Mouse (Mus musculus) lung, embryonic 14.5 days (tissue): ENCODE data around the gene Zfand3. TPM values are rescaled to one million over a fixed set of nuclear protein-coding genes. Genes with fewer than 3 reads are reported as not detected.

Experiments
- ATAC-seq: fragments of 200-750 bp; cut with Nextera tagmentation; 2 replicates; pipeline ENCODE4 v1.8.0; 2017; ENCODE audit warnings: mild to moderate bottlenecking, moderate TSS enrichment, moderate library complexity; ENCODE audit not compliant: insufficient read depth
- DNase-seq: peaks from one replicate; pipeline ENCODE4 v3.0.0-alpha.2; 2015
- H3K27ac ChIP-seq: fragments of 300-500 bp; sonication (generic); 2 replicates; pipeline ENCODE4 v1.5.1; 2014; ENCODE audit warnings: low read depth, mild to moderate bottlenecking, moderate library complexity
- H3K27me3 ChIP-seq: fragments of 300-500 bp; sonication (generic); 2 replicates; pipeline ENCODE4 v1.6.1; 2014; ENCODE audit warnings: low read length, control low read depth; ENCODE audit not compliant: insufficient read depth
- H3K36me3 ChIP-seq: fragments of 300-500 bp; sonication (generic); 2 replicates; pipeline ENCODE4 v1.6.1; 2014; ENCODE audit warnings: control low read depth; ENCODE audit not compliant: insufficient read depth
- H3K4me1 ChIP-seq: fragments of 300-500 bp; sonication (generic); 2 replicates; pipeline ENCODE4 v1.6.1; 2014; ENCODE audit warnings: antibody characterized with exemption, control low read depth; ENCODE audit not compliant: insufficient read depth
- H3K4me2 ChIP-seq: fragments of 300-500 bp; sonication (generic); 2 replicates; pipeline ENCODE4 v1.6.1; 2014; ENCODE audit warnings: mild to moderate bottlenecking
- H3K4me3 ChIP-seq: fragments of 300-500 bp; sonication (generic); 2 replicates; pipeline ENCODE4 v1.5.1; 2014; ENCODE audit warnings: low read depth, low read length
- H3K9ac ChIP-seq: fragments of 300-500 bp; sonication (generic); 2 replicates; pipeline ENCODE4 v1.6.1; 2014
- H3K9me3 ChIP-seq: fragments of 300-500 bp; sonication (generic); 2 replicates; pipeline ENCODE4 v1.6.1; 2016; ENCODE audit warnings: low read depth, low read length, control low read depth
- CTCF ChIP-seq: IDR thresholded peaks from 2 replicates; pipeline ENCODE4 v1.5.1; 2016; ENCODE audit warnings: antibody characterized with exemption, low read depth
- WGBS: fragments of 180-500 bp; shearing (Covaris S2); extraction: QIAGEN DNeasy Blood & Tissue Kit; methylation state at CpG from one replicate; pipeline ENCODE4 v1.1.7; 2014; 5-methylcytosine and 5-hydroxymethylcytosine counted together
- polyA plus RNA-seq: library from polyadenylated mRNA; unstranded; fragments of >200 nt; fragmentation: Nextera tagmentation; extraction: Ambion mirVana; gene quantifications from 2 replicates; pipeline ENCODE4 v1.2.1, GENCODE M21; 2014

Gene Zfand3
- polyA plus RNA-seq, 1 experiment from 2014 or later = 47.5 TPM

DNA sequence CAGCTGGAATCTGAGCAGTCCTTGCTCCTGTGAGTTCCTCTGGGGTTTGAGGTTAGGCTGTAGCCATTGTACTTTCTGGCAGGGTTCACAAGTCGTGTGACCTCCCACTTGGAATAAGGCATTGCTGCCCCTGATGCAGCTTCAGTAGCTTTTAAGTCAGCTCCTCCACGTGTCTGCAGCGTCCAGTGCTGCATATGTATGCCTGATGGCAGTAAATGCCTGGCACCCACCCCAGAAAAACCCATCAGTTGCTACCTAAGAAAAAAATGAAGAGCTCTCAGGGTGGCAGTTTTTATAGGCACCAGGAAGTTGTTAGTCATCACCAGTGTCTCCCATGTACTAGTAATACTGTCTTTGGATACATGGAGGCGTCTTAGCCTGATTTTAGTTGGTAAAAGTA, 79.5 kb downstream of the Zfand3 start:
- TF ChIP-seq CTCF = no peak

DNA sequence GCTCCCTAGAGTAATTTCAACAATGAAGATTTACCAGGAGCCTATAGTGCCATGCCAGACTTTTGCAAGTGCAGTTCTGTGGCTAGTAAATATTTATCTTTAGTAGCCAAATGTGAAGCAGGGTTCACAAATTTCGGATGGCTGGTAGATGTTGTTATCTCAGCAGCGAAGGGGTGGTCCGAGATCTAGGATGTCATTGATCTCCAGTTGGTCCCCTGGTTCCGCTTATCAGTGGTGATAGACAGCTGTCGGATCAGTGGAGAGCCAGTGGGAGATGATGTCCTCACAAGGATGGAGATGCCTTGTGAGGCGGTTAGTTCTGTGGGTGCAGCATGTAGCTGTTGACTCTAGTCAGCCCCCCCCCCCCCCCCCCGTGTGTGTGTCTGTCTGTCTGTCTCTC, 82.2 kb downstream of the Zfand3 start:
- no peak overlapping the region for H3K4me2 ChIP-seq
- WGBS = 74% methylated on average over 7 of the region's 7 CpGs
- H3K4me3 ChIP-seq = no peak overlapping the region
- DNase-seq (no peak), ATAC-seq (no peak)
- H3K4me1 ChIP-seq = no peaks in the 10 kb centered on the region; the same call in 1 of the 2 replicates
- peaks cover 8% of the 10 kb centered on the region; the same call in 1 of the 2 replicates for H3K36me3 ChIP-seq
- H3K9me3 ChIP-seq = no peaks in the 10 kb centered on the region
- no peak overlapping the region for H3K9ac ChIP-seq
- H3K27ac ChIP-seq = no peak overlapping the region
- no peak for TF ChIP-seq CTCF
- no peaks in the 10 kb centered on the region for H3K27me3 ChIP-seq

More for the DNA sequence above, 79.5 kb downstream of the Zfand3 start:
- H3K36me3 ChIP-seq = peaks cover 3% of the 10 kb centered on the region; the same call in 1 of the 2 replicates
- no peak overlapping the region for H3K4me3 ChIP-seq
- H3K4me1 ChIP-seq = no peaks in the 10 kb centered on the region; the same call in 1 of the 2 replicates
- no peak overlapping the region for H3K4me2 ChIP-seq
- DNase-seq (no peak), ATAC-seq (no peak)
- no peaks in the 10 kb centered on the region for H3K27me3 ChIP-seq
- no peak overlapping the region for H3K9ac ChIP-seq
- WGBS = 61% methylated on average over 4 of the region's 4 CpGs
- no peaks in the 10 kb centered on the region for H3K9me3 ChIP-seq
- no peak overlapping the region; the same call in 1 of the 2 replicates for H3K27ac ChIP-seq

DNA sequence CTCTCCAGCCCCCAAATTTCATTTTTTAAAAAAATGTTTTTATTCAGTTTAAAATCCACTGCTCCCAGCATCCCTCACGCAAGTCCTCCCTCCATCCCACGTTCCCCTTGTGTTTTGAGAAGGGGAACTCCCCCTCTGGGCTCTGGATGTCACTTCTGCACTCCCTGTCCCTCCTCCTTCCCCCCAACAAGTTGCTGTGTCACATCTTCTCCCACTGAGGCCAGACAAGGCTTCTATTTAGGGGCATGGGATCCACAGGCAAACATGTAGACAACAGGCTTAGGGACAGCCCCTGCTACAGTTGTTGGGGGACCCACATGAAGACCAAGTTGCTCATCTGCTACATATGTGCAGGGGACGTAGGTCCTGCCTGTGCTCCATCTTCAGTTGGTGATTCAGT, 83.9 kb downstream of the Zfand3 start:
- H3K4me1 ChIP-seq = no peaks in the 10 kb centered on the region; the same call in 1 of the 2 replicates
- no peak overlapping the region for H3K4me2 ChIP-seq
- ATAC-seq (no peak), DNase-seq (no peak)
- H3K4me3 ChIP-seq = no peak overlapping the region
- no peak for TF ChIP-seq CTCF
- no peaks in the 10 kb centered on the region for H3K9me3 ChIP-seq
- H3K27ac ChIP-seq = no peak overlapping the region
- H3K9ac ChIP-seq = no peak overlapping the region
- WGBS = 88% methylated on average over 3 of the region's 3 CpGs
- no peaks in the 10 kb centered on the region for H3K27me3 ChIP-seq
- 0 out of 2 replicates have a peak, but pooled peaks cover 4% of the 10 kb centered on the region for H3K36me3 ChIP-seq

DNA sequence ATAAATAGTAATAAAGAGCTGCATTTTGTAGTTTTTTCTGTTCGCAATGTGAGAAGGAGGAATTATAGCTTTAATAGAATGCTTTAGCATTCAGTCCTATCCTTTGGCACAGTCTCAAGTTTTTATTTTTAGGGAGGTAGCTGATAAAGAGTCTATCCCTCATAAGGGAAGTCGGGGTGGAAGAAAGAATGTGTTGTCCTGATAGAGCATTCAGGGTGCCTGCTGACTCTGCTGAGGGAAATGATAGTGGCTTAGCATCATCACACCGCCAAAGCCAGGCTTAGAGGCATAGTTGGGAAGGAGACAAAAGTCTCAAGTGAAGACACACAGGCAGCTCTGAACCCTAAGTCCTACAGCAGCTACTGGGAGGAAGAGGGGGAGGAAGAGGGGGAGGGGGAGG, 85.9 kb downstream of the Zfand3 start:
- Histone ChIP-seq H3K4me1 (no peaks in the 10 kb centered on the region), H3K27me3 (no peaks in the 10 kb centered on the region), H3K36me3 (0 out of 2 replicates have a peak, but pooled peaks cover 4% of the 10 kb centered on the region), H3K4me3 (no peak overlapping the region), H3K4me2 (no peak overlapping the region), H3K27ac (no peak overlapping the region), H3K9ac (no peak overlapping the region), H3K9me3 (no peaks in the 10 kb centered on the region)
- peak; percentile 34 for DNase-seq
- no peak for ATAC-seq
- WGBS = 60% methylated on average over 3 of the region's 3 CpGs
- TF ChIP-seq CTCF = no peak

DNA sequence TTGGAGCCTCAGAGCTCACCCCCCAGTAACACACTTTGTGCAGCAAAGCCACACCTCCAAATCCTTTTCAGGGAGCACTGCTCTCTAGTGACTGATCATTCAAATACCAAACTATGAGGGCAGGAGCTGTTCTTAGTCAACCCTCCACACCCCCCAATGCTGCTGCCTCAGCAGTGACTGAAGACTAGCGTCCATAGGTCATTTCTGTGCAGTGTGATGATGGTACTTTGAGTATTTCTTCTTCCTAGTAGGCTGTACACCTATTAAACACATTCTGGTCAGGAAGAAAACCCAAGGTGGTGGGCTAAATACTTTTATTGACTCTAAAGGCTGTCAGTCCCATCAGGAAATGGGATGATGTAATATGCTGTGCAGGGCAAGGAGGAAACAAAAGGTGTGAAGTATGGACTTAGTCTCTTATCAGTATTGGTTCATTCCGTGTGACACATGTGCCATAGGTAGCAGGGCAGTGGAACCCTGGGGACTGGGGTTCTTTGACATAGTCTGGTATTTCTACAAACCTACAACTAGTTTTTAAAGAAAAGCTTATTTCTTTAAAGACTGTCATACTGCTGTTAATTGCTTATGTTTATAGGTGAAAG, 88.7 kb downstream of the Zfand3 start:
- Histone ChIP-seq H3K9me3 (no peaks in the 10 kb centered on the region), H3K27ac (no peak overlapping the region), H3K4me2 (no peak overlapping the region), H3K9ac (no peak overlapping the region), H3K4me3 (no peak overlapping the region), H3K27me3 (no peaks in the 10 kb centered on the region), H3K4me1 (no peaks in the 10 kb centered on the region), H3K36me3 (0 out of 2 replicates have a peak, but pooled peaks cover 4% of the 10 kb centered on the region)
- 81% methylated on average over 2 of the region's 2 CpGs for WGBS
- ATAC-seq (no peak), DNase-seq (no peak)
- no peak for TF ChIP-seq CTCF

DNA sequence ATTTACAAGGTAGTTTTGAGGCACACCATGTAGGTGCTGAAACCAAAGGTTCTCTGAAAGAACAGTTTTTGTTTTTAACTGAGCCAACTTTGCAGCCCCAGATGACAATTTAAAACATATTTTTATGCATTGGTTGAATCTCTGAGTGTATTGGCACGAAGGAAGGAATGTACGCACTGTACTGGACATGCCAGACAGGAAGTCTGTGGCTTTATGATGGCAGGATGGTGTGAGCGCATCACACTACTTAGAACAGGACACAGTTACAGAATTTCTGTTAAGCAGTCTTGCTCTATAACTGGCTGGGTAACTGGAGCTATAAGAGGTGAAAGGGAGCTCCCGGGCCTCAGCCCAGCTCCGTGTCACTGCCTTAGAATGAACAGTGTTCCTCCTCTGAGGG, 92.6 kb downstream of the Zfand3 start:
- Histone ChIP-seq H3K27ac (no peak overlapping the region; the same call in 1 of the 2 replicates), H3K4me1 (no peaks in the 10 kb centered on the region), H3K27me3 (no peaks in the 10 kb centered on the region), H3K9ac (no peak overlapping the region), H3K4me2 (no peak overlapping the region), H3K36me3 (no peaks in the 10 kb centered on the region), H3K4me3 (no peak overlapping the region), H3K9me3 (no peaks in the 10 kb centered on the region)
- ATAC-seq = no peak
- no peak for TF ChIP-seq CTCF
- DNase-seq = no peak
- 76% methylated on average over 5 of the region's 5 CpGs for whole genome bisulfite sequencing

DNA sequence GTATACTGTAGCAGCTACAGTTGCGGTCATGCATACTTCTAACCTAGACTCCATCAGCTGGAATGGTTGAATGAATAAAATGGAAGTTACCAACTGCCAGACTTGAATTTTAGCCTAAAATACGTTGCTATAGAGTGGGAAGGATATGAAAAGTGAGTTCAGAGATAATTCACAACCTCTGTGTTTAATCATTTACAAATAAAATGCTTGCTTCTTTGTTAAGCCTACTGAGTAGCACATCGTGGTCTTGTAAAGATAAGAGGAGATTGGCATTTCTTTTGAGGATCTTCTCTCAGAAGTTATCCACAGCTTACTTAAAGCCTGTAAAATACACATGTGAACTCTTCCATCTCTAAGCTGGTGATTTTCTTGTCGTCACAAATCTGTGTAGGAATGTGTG, 93.1 kb downstream of the Zfand3 start:
- Histone ChIP-seq H3K4me1 (no peaks in the 10 kb centered on the region), H3K9ac (no peak overlapping the region), H3K27me3 (no peaks in the 10 kb centered on the region), H3K9me3 (no peaks in the 10 kb centered on the region), H3K27ac (no peak overlapping the region; the same call in 1 of the 2 replicates), H3K36me3 (no peaks in the 10 kb centered on the region), H3K4me3 (no peak overlapping the region), H3K4me2 (no peak overlapping the region)
- TF ChIP-seq CTCF = no peak
- 56% methylated on average over 4 of the region's 4 CpGs for WGBS
- ATAC-seq (no peak), DNase-seq (no peak)

DNA sequence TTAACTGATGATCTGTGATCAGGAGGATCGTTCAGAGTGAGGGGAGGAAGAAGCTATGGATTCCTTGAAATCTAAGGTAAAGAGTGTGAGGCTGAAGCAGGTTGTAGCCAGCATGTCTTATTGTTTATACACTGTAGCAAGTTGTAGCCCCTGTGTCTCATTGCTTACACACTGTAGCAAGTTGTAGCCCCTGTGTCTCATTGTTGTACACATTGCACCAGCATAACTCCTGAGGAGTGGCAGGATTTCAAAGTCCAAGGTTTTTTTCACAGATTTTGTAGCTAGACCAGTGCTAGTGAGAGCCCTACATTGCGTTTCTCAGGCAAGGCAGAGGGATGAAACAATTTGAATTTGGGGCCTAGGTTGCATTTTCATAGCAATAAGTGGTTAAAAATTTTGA, 95.1 kb downstream of the Zfand3 start:
- no peak overlapping the region for H3K9ac ChIP-seq
- DNase-seq (no peak), ATAC-seq (no peak)
- TF ChIP-seq CTCF = no peak
- 53% methylated on average over 2 of the region's 2 CpGs for WGBS
- no peak overlapping the region for H3K4me3 ChIP-seq
- no peak overlapping the region for H3K27ac ChIP-seq
- no peaks in the 10 kb centered on the region for H3K27me3 ChIP-seq
- no peak overlapping the region for H3K4me2 ChIP-seq
- H3K36me3 ChIP-seq = no peaks in the 10 kb centered on the region
- no peaks in the 10 kb centered on the region for H3K4me1 ChIP-seq
- H3K9me3 ChIP-seq = no peaks in the 10 kb centered on the region
